Mouse (Mus musculus): Measurements from ENCODE around the gene Rbpms2. TPM values are rescaled to one million over a fixed set of nuclear protein-coding genes. Genes with fewer than 3 reads are reported as not detected.

The Rbpms2 gene
- polyA plus RNA-seq, 1 experiment from 2014 or later = 23.5 TPM

- H3K4me1 ChIP-seq (ENCODE audit: insufficient read depth) = peaks cover 3% of the 10 kb centered on the region
- 38% methylated on average over 5 of the region's 5 CpGs for WGBS (ENCODE audit: insufficient replicate concordance)
- DNase-seq = no peak
- H3K4me2 ChIP-seq (ENCODE audit: low read depth, low read length) = no peak overlapping the region
- H3K36me3 ChIP-seq (replicated peaks; ENCODE audit: insufficient read depth, low read length) = no peaks in the 10 kb centered on the region
- H3K9ac ChIP-seq (replicated peaks) = no peak overlapping the region
- H3K4me3 ChIP-seq (ENCODE audit: low read depth, low read length) = no peak overlapping the region
- H3K9me3 ChIP-seq (ENCODE audit: low read length) = no peaks in the 10 kb centered on the region
- ATAC-seq = no peak
- H3K27me3 ChIP-seq (ENCODE audit: insufficient read depth, low read length) = no peaks in the 10 kb centered on the region
- no peak overlapping the region for H3K27ac ChIP-seq (ENCODE audit: low read depth)
- TF ChIP-seq EP300 (IDR thresholded peaks at IDR 0.05; ENCODE audit: low read depth) (no peak), CTCF (IDR thresholded peaks at IDR 0.05; ENCODE audit: low read depth) (no peak)
Measured at GRCm38 (mm10) chr9:65640838-65641410, 11.5 kb downstream of the Rbpms2 start.

- DNase-seq (no peak), ATAC-seq (no peak)
- no peaks in the 10 kb centered on the region for H3K27me3 ChIP-seq (ENCODE audit: insufficient read depth, low read length)
- H3K9me3 ChIP-seq (ENCODE audit: low read length) = no peaks in the 10 kb centered on the region
- no peak overlapping the region for H3K9ac ChIP-seq (replicated peaks)
- H3K36me3 ChIP-seq (replicated peaks; ENCODE audit: insufficient read depth, low read length) = no peaks in the 10 kb centered on the region
- no peak overlapping the region for H3K4me3 ChIP-seq (ENCODE audit: low read depth, low read length)
- H3K27ac ChIP-seq (ENCODE audit: low read depth) = no peak overlapping the region
- H3K4me1 ChIP-seq (ENCODE audit: insufficient read depth) = peaks cover 3% of the 10 kb centered on the region
- no peak overlapping the region for H3K4me2 ChIP-seq (ENCODE audit: low read depth, low read length)
- WGBS (ENCODE audit: insufficient replicate concordance) = 39% methylated on average over 12 of the region's 12 CpGs
- TF ChIP-seq CTCF (IDR thresholded peaks at IDR 0.05; ENCODE audit: low read depth) (no peak), EP300 (IDR thresholded peaks at IDR 0.05; ENCODE audit: low read depth) (no peak)
Measured at GRCm38 (mm10) chr9:65641446-65642052, 12.1 kb downstream of the Rbpms2 start.

- no peak for ATAC-seq
- TF ChIP-seq EP300 (IDR thresholded peaks at IDR 0.05; ENCODE audit: low read depth) (no peak), CTCF (IDR thresholded peaks at IDR 0.05; ENCODE audit: low read depth) (no peak)
- no peak overlapping the region for H3K9ac ChIP-seq (replicated peaks)
- H3K9me3 ChIP-seq (ENCODE audit: low read length) = no peaks in the 10 kb centered on the region
- H3K4me1 ChIP-seq (ENCODE audit: insufficient read depth) = peaks cover 3% of the 10 kb centered on the region
- no peak for DNase-seq
- no peak overlapping the region for H3K27ac ChIP-seq (ENCODE audit: low read depth)
- no peaks in the 10 kb centered on the region for H3K27me3 ChIP-seq (ENCODE audit: insufficient read depth, low read length)
- H3K36me3 ChIP-seq (replicated peaks; ENCODE audit: insufficient read depth, low read length) = no peaks in the 10 kb centered on the region
- no peak overlapping the region for H3K4me2 ChIP-seq (ENCODE audit: low read depth, low read length)
- no peak overlapping the region for H3K4me3 ChIP-seq (ENCODE audit: low read depth, low read length)
Measured at GRCm38 (mm10) chr9:65642546-65642945, 13.1 kb downstream of the Rbpms2 start.

GRCm38 (mm10) chr9:65644960-65645359, 15.5 kb downstream of the Rbpms2 start:
- H3K4me2 ChIP-seq (ENCODE audit: low read depth, low read length) = no peak overlapping the region
- DNase-seq (no peak), ATAC-seq (no peak)
- H3K36me3 ChIP-seq (replicated peaks; ENCODE audit: insufficient read depth, low read length) = no peaks in the 10 kb centered on the region
- H3K4me1 ChIP-seq (ENCODE audit: insufficient read depth) = peaks cover 3% of the 10 kb centered on the region
- H3K9me3 ChIP-seq (ENCODE audit: low read length) = no peaks in the 10 kb centered on the region
- no peaks in the 10 kb centered on the region for H3K27me3 ChIP-seq (ENCODE audit: insufficient read depth, low read length)
- no peak overlapping the region for H3K9ac ChIP-seq (replicated peaks)
- no peak overlapping the region for H3K4me3 ChIP-seq (ENCODE audit: low read depth, low read length)
- no peak overlapping the region for H3K27ac ChIP-seq (ENCODE audit: low read depth)
- TF ChIP-seq EP300 (IDR thresholded peaks at IDR 0.05; ENCODE audit: low read depth) = no peak
- TF ChIP-seq CTCF (IDR thresholded peaks at IDR 0.05; ENCODE audit: low read depth) = no peak
- WGBS (ENCODE audit: insufficient replicate concordance) = 81% methylated on average over 4 of the region's 4 CpGs

- Histone ChIP-seq H3K9ac (replicated peaks) (no peak overlapping the region), H3K27ac (ENCODE audit: low read depth) (no peak overlapping the region), H3K4me1 (ENCODE audit: insufficient read depth) (peaks cover 3% of the 10 kb centered on the region), H3K27me3 (ENCODE audit: insufficient read depth, low read length) (no peaks in the 10 kb centered on the region), H3K36me3 (replicated peaks; ENCODE audit: insufficient read depth, low read length) (no peaks in the 10 kb centered on the region), H3K4me2 (ENCODE audit: low read depth, low read length) (no peak overlapping the region), H3K9me3 (ENCODE audit: low read length) (no peaks in the 10 kb centered on the region), H3K4me3 (ENCODE audit: low read depth, low read length) (no peak overlapping the region)
- 42% methylated on average over 3 of the region's 3 CpGs for WGBS (ENCODE audit: insufficient replicate concordance)
- ATAC-seq = no peak
- DNase-seq = no peak
- TF ChIP-seq EP300 (IDR thresholded peaks at IDR 0.05; ENCODE audit: low read depth) (no peak), CTCF (IDR thresholded peaks at IDR 0.05; ENCODE audit: low read depth) (no peak)
Measured at GRCm38 (mm10) chr9:65645984-65646383, 16.5 kb downstream of the Rbpms2 start.

GRCm38 (mm10) chr9:65646782-65647181, 17.3 kb downstream of the Rbpms2 start:
- peaks cover 1% of the 10 kb centered on the region for H3K4me1 ChIP-seq (ENCODE audit: insufficient read depth)
- TF ChIP-seq CTCF (IDR thresholded peaks at IDR 0.05; ENCODE audit: low read depth) (no peak), EP300 (IDR thresholded peaks at IDR 0.05; ENCODE audit: low read depth) (no peak)
- no peaks in the 10 kb centered on the region for H3K27me3 ChIP-seq (ENCODE audit: insufficient read depth, low read length)
- no peak overlapping the region for H3K4me2 ChIP-seq (ENCODE audit: low read depth, low read length)
- no peak overlapping the region for H3K27ac ChIP-seq (ENCODE audit: low read depth)
- H3K36me3 ChIP-seq (replicated peaks; ENCODE audit: insufficient read depth, low read length) = no peaks in the 10 kb centered on the region
- no peak overlapping the region for H3K9ac ChIP-seq (replicated peaks)
- no peak overlapping the region for H3K4me3 ChIP-seq (ENCODE audit: low read depth, low read length)
- 81% methylated on average over 2 of the region's 2 CpGs for WGBS (ENCODE audit: insufficient replicate concordance)
- ATAC-seq (no peak), DNase-seq (no peak)
- no peaks in the 10 kb centered on the region for H3K9me3 ChIP-seq (ENCODE audit: low read length)
